Mouse (Mus musculus) B cell, adult 2 months (primary cell): ENCODE results near the gene Zfp871.
"Not testable (repeated sequence)": the region's sequence is repeated elsewhere in the genome, so short reads cannot be mapped to it uniquely, and the experiment has no call there.

ENCODE experiments used
- DNase-seq, 2 experiments: peaks; one replicate each; pipeline ENCODE4 v3.0.0; 2022

The Zfp871 gene

GRCm38 (mm10) chr17:32729029-32729428, 59.1 kb downstream of the Zfp871 start:
- no peak for DNase-seq

GRCm38 (mm10) chr17:32726360-32726759, 61.7 kb downstream of the Zfp871 start:
- DNase-seq, result not testable (repeated sequence)

- no peak for DNase-seq
These were observed 65.3 kb downstream of the Zfp871 start for GRCm38 (mm10) chr17:32722771-32723170.

- not testable (repeated sequence) for DNase-seq
These were observed 65.9 kb downstream of the Zfp871 start for GRCm38 (mm10) chr17:32722151-32722550.
